Mouse (Mus musculus) liver, embryonic 14.5 days (tissue): ENCODE measurements at regions not wholly inside any gene's neighbourhood (a gene's known extent, or its start where the extent isn't known, plus 50 kb on each side); places are given as distances from the start of the nearest gene placed in this dataset.

ENCODE experiments used
- ATAC-seq: fragments of 200-750 bp; cut with Nextera tagmentation; 2 replicates; pipeline ENCODE4 v1.8.0; 2017; ENCODE audit warnings: moderate number of reproducible peaks, mild to moderate bottlenecking, moderate library complexity; ENCODE audit not compliant: insufficient read depth
- DNase-seq, 3 experiments: peaks; one replicate each; pipeline ENCODE4 v3.0.0-alpha.2; 2012 to 2013; ENCODE audit warnings: low read depth in 3 of 3, low spot score in 3 of 3
- H3K27ac ChIP-seq: fragments of 300-500 bp; sonication (generic); 2 replicates; pipeline ENCODE4 v1.5.1; 2014; ENCODE audit warnings: moderate library complexity, mild to moderate bottlenecking, control low read depth, inconsistent platforms
- H3K27me3 ChIP-seq: fragments of 300-500 bp; sonication (generic); 2 replicates; pipeline ENCODE4 v1.6.1; 2014; ENCODE audit warnings: mild to moderate bottlenecking, low read length, moderate library complexity; ENCODE audit not compliant: control insufficient read depth, insufficient read depth
- H3K36me3 ChIP-seq: fragments of 300-500 bp; sonication (generic); replicated peaks from 2 replicates; pipeline ENCODE4 v1.6.1; 2014; ENCODE audit warnings: low read depth; ENCODE audit not compliant: control insufficient read depth, insufficient read depth
- H3K4me1 ChIP-seq, 2 experiments: fragments of 200-500 bp in 1 of 2; fragments of 300-500 bp in 1 of 2; sonication (generic) in 1 of 2; replicated peaks; 2 replicates each; pipeline ENCODE4 v1.6.1; 2012 to 2014; ENCODE audit warnings: antibody characterized with exemption in 1 of 2, inconsistent platforms in 1 of 2, low read length in 1 of 2; ENCODE audit not compliant: control insufficient read depth in 2 of 2, insufficient read depth in 2 of 2
- H3K4me2 ChIP-seq: fragments of 300-500 bp; sonication (generic); 2 replicates; pipeline ENCODE4 v1.6.1; 2014; ENCODE audit warnings: low read depth, mild to moderate bottlenecking, control low read depth, moderate library complexity
- H3K4me3 ChIP-seq, 2 experiments: fragments of 200-500 bp in 1 of 2; fragments of 300-500 bp in 1 of 2; sonication (generic) in 1 of 2; 2 replicates each; pipeline ENCODE4 v1.5.1; 2012 to 2014; ENCODE audit warnings: low read depth in 2 of 2, low read length in 2 of 2, mild to moderate bottlenecking in 2 of 2, control low read depth in 1 of 2, inconsistent platforms in 1 of 2, moderate library complexity in 1 of 2; ENCODE audit not compliant: insufficient read depth in 1 of 2
- H3K9ac ChIP-seq: fragments of 300-500 bp; sonication (generic); replicated peaks from 2 replicates; pipeline ENCODE4 v1.6.1; 2014; ENCODE audit warnings: mild to moderate bottlenecking, control low read depth, moderate library complexity
- H3K9me3 ChIP-seq: fragments of 300-500 bp; sonication (generic); 2 replicates; pipeline ENCODE4 v1.6.1; 2016; ENCODE audit warnings: low read length, mixed read lengths; ENCODE audit not compliant: control insufficient read depth
- CTCF ChIP-seq: IDR thresholded peaks from 2 replicates; pipeline ENCODE4 v1.5.1; 2016; ENCODE audit warnings: antibody characterized with exemption, low read depth, control low read depth
- EP300 ChIP-seq: IDR thresholded peaks from 2 replicates; pipeline ENCODE4 v1.6.1; 2016; ENCODE audit warnings: antibody characterized with exemption, low read depth
- WGBS: fragments of 180-500 bp; shearing (Covaris S2); extraction: QIAGEN DNeasy Blood & Tissue Kit; methylation state at CpG from one replicate; pipeline ENCODE4 v1.1.7; 2014; ENCODE audit not compliant: insufficient replicate concordance; 5-methylcytosine and 5-hydroxymethylcytosine counted together

DNA sequence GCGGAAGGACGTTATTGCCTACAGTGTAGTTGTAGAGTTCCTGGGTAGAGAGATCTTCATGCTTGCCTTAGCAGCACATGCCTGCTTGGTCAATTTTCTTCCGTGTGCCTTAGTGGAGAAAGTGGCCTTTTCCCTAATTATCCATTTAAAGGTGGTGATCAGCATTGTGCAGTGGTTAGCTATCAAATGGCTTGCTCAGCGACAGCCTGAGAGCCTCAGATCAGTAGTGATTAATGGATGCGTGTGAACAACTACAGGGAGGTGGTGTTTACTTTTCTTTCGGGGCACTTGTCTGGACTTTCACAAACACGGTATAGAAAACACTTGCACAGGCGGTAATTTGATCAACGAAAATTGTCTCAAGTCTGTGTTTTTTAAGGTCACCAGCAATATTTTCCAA lies 255.0 kb downstream of the Dmrt2 start:
- Histone ChIP-seq H3K9ac (no peak overlapping the region), H3K4me2 (no peak overlapping the region), H3K27me3 (no peaks in the 10 kb centered on the region), H3K4me1 (peaks cover 0 to 2% of the 10 kb centered on the region in 2 experiments; a peak in 1 of 4 replicates), H3K27ac (no peak overlapping the region), H3K4me3 (no peak overlapping the region), H3K9me3 (no peaks in the 10 kb centered on the region), H3K36me3 (no peaks in the 10 kb centered on the region)
- DNase-seq: no peak
- TF ChIP-seq EP300: no peak
- no peak for TF ChIP-seq CTCF
- 48% methylated on average over 9 of the region's 9 CpGs for WGBS
- ATAC-seq: no peak

- no peaks in the 10 kb centered on the region for H3K9me3 ChIP-seq
- no peak overlapping the region for H3K9ac ChIP-seq
- peaks cover 0 to 5% of the 10 kb centered on the region in 2 experiments; a peak in 1 of 4 replicates for H3K4me1 ChIP-seq
- 40% methylated on average over 9 of the region's 9 CpGs for WGBS
- H3K27me3 ChIP-seq: no peaks in the 10 kb centered on the region
- TF ChIP-seq EP300 (no peak), CTCF (no peak)
- DNase-seq: no peak
- H3K27ac ChIP-seq: no peak overlapping the region
- H3K4me3 ChIP-seq: no peak overlapping the region
- no peak for ATAC-seq
- H3K4me2 ChIP-seq: no peak overlapping the region
- H3K36me3 ChIP-seq: no peaks in the 10 kb centered on the region
Observed at GRCm38 (mm10) chr19:25937343-25937742, 265.1 kb downstream of the Dmrt2 start.

DNA sequence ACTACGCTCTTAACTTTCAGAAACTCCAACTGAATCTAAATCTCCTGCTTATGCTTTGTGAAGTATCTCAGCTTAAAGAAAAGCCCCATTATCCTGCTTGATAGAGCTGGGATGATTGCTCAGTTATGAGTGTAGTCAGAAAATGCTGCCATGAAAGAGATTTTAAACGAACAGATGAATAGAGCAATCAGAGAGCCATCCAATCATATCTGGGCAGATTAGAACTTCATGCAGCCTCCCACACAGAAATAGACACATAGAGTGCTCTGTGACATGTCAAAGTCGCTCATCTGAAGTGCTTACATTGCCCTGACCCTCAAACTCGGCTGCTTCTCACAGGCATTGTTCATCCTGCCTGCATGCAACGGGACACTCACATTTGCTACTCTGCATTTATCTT lies 299.0 kb downstream of the Dmrt2 start:
- H3K9ac ChIP-seq: no peak overlapping the region
- H3K4me2 ChIP-seq: no peak overlapping the region
- no peaks in the 10 kb centered on the region for H3K36me3 ChIP-seq
- no peak for DNase-seq
- H3K9me3 ChIP-seq: no peaks in the 10 kb centered on the region
- ATAC-seq: no peak
- WGBS: 39% methylated on average over 5 of the region's 5 CpGs
- H3K4me1 ChIP-seq: no peaks in the 10 kb centered on the region
- TF ChIP-seq CTCF (no peak), EP300 (no peak)
- no peak overlapping the region for H3K27ac ChIP-seq
- no peaks in the 10 kb centered on the region for H3K27me3 ChIP-seq
- no peak overlapping the region for H3K4me3 ChIP-seq

DNA sequence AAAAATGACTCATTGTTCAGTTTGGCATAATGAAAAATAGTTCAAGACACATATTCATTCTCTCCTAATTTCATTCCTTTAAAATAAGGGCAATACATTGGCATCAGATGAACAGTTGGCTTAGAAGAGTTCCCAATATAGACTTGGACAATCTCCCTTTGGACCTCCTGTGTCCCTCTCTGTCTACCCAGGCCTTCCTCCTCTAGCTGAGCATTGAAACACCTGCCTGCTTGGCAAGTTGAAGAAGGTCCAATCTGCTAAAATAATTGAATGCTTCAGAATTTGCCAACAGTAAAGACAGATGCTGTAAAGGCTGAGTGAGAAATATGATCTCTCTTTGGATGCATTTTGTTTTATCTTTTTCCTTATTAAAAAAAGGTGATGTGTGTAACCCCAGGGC lies 303.0 kb downstream of the Dmrt2 start:
- DNase-seq (no peak), ATAC-seq (no peak)
- Histone ChIP-seq H3K4me2 (no peak overlapping the region), H3K4me1 (no peaks in the 10 kb centered on the region), H3K36me3 (no peaks in the 10 kb centered on the region), H3K4me3 (no peak overlapping the region), H3K27ac (no peak overlapping the region), H3K9ac (no peak overlapping the region), H3K27me3 (no peaks in the 10 kb centered on the region), H3K9me3 (no peaks in the 10 kb centered on the region)
- TF ChIP-seq CTCF: no peak
- TF ChIP-seq EP300: no peak

DNA sequence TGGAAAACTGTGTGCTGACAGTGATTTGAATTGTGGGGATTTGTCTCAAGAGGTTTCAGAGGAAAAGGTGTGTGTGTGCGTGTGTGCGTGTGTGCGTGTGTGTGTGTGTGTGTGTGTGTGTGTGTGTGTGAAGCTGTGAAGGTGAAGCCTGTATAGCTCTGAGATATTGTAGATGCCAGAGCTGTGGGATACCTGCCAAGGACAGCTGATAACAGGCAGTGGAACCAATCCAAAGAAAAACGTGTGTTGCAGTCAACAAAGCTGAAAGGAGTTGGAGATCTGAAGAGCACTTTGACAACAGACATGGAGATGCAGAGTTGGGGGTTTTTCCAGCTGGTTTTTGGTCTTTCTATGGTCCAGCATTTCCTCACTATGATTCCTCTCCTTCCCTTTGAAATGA lies 308.1 kb downstream of the Dmrt2 start:
- Histone ChIP-seq H3K27ac (no peak overlapping the region), H3K4me2 (no peak overlapping the region), H3K4me3 (no peak overlapping the region), H3K4me1 (no peaks in the 10 kb centered on the region), H3K9me3 (no peaks in the 10 kb centered on the region), H3K36me3 (no peaks in the 10 kb centered on the region), H3K9ac (no peak overlapping the region), H3K27me3 (no peaks in the 10 kb centered on the region)
- no peak for TF ChIP-seq CTCF
- TF ChIP-seq EP300: no peak
- WGBS: 64% methylated on average over 4 of the region's 4 CpGs
- ATAC-seq: no peak
- DNase-seq: no peak
